Mouse (Mus musculus): ENCODE measurements around the gene Sec61a1. TPM values are rescaled to one million over a fixed set of nuclear protein-coding genes. Genes with fewer than 3 reads are reported as not detected.

Sec61a1 gene
- total and polyA plus RNA-seq, 3 experiments: 111 to 277 (median 161) TPM

- TF ChIP-seq JUND (IDR thresholded peaks at IDR 0.05; ENCODE audit: low read depth, low read length): no peak
These were observed 25.0 kb downstream of the Sec61a1 start (continued) for GRCm38 (mm10) chr6:88493712-88494111.

GRCm38 (mm10) chr6:88490629-88491354 is 27.9 kb downstream of the Sec61a1 start:
- no peaks in the 10 kb centered on the region for H3K9me3 ChIP-seq (replicated peaks; ENCODE audit: insufficient read depth, low read length)
- peaks cover 0 to 5% of the 10 kb centered on the region in 2 experiments; a peak in 2 of 4 replicates for H3K36me3 ChIP-seq (ENCODE audit: control insufficient read depth in 1 of 2, insufficient read depth in 2 of 2, low read length in 2 of 2)
- no peaks in the 10 kb centered on the region for H3K27me3 ChIP-seq (ENCODE audit: control insufficient read depth in 1 of 2, insufficient read depth in 2 of 2, low read length in 2 of 2)
- no peak overlapping the region for H3K4me3 ChIP-seq (ENCODE audit: control insufficient read depth in 1 of 2, insufficient read depth in 1 of 2, low read depth in 2 of 2, low read length in 2 of 2)
- H3K9ac ChIP-seq (ENCODE audit: control insufficient read depth, low read depth, low read length, poor library complexity, severe bottlenecking): no peak overlapping the region
- no peaks in the 10 kb centered on the region; the same call in 1 of the 2 replicates for H3K79me2 ChIP-seq (ENCODE audit: control insufficient read depth, insufficient read depth, low read length, poor library complexity)
- TF ChIP-seq POLR2A (IDR thresholded peaks at IDR 0.05; ENCODE audit: control insufficient read depth in 1 of 2, insufficient read depth in 1 of 2, low read depth in 1 of 2, low read length in 2 of 2, poor library complexity in 1 of 2): no peak
- TF ChIP-seq HCFC1 (IDR thresholded peaks at IDR 0.05; ENCODE audit: low read depth, low read length): no peak
- TF ChIP-seq SIN3A (IDR thresholded peaks at IDR 0.05; ENCODE audit: low read length): no peak
- TF ChIP-seq EP300 (IDR thresholded peaks at IDR 0.05; ENCODE audit: low read depth in 1 of 2, low read length in 2 of 2): no peak
- no peak for TF ChIP-seq RAD21 (IDR thresholded peaks at IDR 0.05; ENCODE audit: low read depth, low read length)
- TF ChIP-seq CTCF (IDR thresholded peaks at IDR 0.05 in 2 of 3, conservative IDR thresholded peaks at IDR 0.05 in 1 of 3; ENCODE audit: control insufficient read depth in 1 of 3, insufficient read depth in 1 of 3, low read depth in 2 of 3, low read length in 3 of 3, poor library complexity in 1 of 3, severe bottlenecking in 1 of 3): no peak
- no peak for TF ChIP-seq MYB (IDR thresholded peaks at IDR 0.05; ENCODE audit: low read depth, low read length)
- TF ChIP-seq USF1 (IDR thresholded peaks at IDR 0.05; ENCODE audit: low read depth, low read length): no peak
- TF ChIP-seq UBTF (IDR thresholded peaks at IDR 0.05; ENCODE audit: borderline replicate concordance, insufficient read depth, low read depth, low read length): no peak
- no peak for TF ChIP-seq TCF12 (IDR thresholded peaks at IDR 0.05; ENCODE audit: low read depth, low read length)
- TF ChIP-seq TBP (IDR thresholded peaks at IDR 0.05; ENCODE audit: low read depth, low read length): no peak
- TF ChIP-seq MAFK (IDR thresholded peaks at IDR 0.05; ENCODE audit: borderline replicate concordance, low read depth, low read length): no peak
- TF ChIP-seq BHLHE40 (IDR thresholded peaks at IDR 0.05; ENCODE audit: borderline replicate concordance, low read depth, low read length): no peak
- TF ChIP-seq ZMIZ1 (IDR thresholded peaks at IDR 0.05; ENCODE audit: low read depth, low read length): no peak
- H3K27ac ChIP-seq (ENCODE audit: control insufficient read depth, low read depth, low read length): no peak overlapping the region
- DNase-seq (ENCODE audit: low read depth, low spot score): no peak
- H3K4me1 ChIP-seq (ENCODE audit: control insufficient read depth in 1 of 2, insufficient read depth in 2 of 2, low read length in 2 of 2): no peaks in the 10 kb centered on the region

GRCm38 (mm10) chr6:88489834-88490233 is 28.9 kb downstream of the Sec61a1 start:
- Histone ChIP-seq H3K4me1 (ENCODE audit: control insufficient read depth in 1 of 2, insufficient read depth in 2 of 2, low read length in 2 of 2) (peaks cover 0 to 2% of the 10 kb centered on the region in 2 experiments; a peak in 2 of 4 replicates), H3K9ac (ENCODE audit: control insufficient read depth, low read depth, low read length, poor library complexity, severe bottlenecking) (no peak overlapping the region), H3K27me3 (ENCODE audit: control insufficient read depth in 1 of 2, insufficient read depth in 2 of 2, low read length in 2 of 2) (no peaks in the 10 kb centered on the region), H3K27ac (ENCODE audit: control insufficient read depth, low read depth, low read length) (no peak overlapping the region), H3K9me3 (replicated peaks; ENCODE audit: insufficient read depth, low read length) (no peaks in the 10 kb centered on the region), H3K4me3 (ENCODE audit: control insufficient read depth in 1 of 2, insufficient read depth in 1 of 2, low read depth in 2 of 2, low read length in 2 of 2) (no peak overlapping the region), H3K36me3 (ENCODE audit: control insufficient read depth in 1 of 2, insufficient read depth in 2 of 2, low read length in 2 of 2) (peaks cover 3 to 9% of the 10 kb centered on the region in 2 experiments; a peak in 3 of 4 replicates), H3K79me2 (ENCODE audit: control insufficient read depth, insufficient read depth, low read length, poor library complexity) (no peaks in the 10 kb centered on the region; the same call in 1 of the 2 replicates)
- no peak for TF ChIP-seq SMC3 (IDR thresholded peaks at IDR 0.05; ENCODE audit: low read depth, low read length)
- TF ChIP-seq MYC (IDR thresholded peaks at IDR 0.05; ENCODE audit: low read depth, low read length): no peak
- TF ChIP-seq JUND (IDR thresholded peaks at IDR 0.05; ENCODE audit: low read depth, low read length): no peak
- TF ChIP-seq MAFK (IDR thresholded peaks at IDR 0.05; ENCODE audit: borderline replicate concordance, low read depth, low read length): no peak
- no peak for TF ChIP-seq KAT2A (conservative IDR thresholded peaks at IDR 0.05; ENCODE audit: low read depth, low read length)
- no peak for TF ChIP-seq GATA1 (IDR thresholded peaks at IDR 0.05; ENCODE audit: low read depth, low read length)
- no peak for TF ChIP-seq ZKSCAN1 (IDR thresholded peaks at IDR 0.05; ENCODE audit: low read depth, low read length)
- TF ChIP-seq TBP (IDR thresholded peaks at IDR 0.05; ENCODE audit: low read depth, low read length): no peak
- no peak for TF ChIP-seq MYB (IDR thresholded peaks at IDR 0.05; ENCODE audit: low read depth, low read length)
- no peak for TF ChIP-seq USF1 (IDR thresholded peaks at IDR 0.05; ENCODE audit: low read depth, low read length)
- TF ChIP-seq ETS1 (IDR thresholded peaks at IDR 0.05; ENCODE audit: low read depth, low read length): no peak
- no peak for TF ChIP-seq MAX (IDR thresholded peaks at IDR 0.05; ENCODE audit: low read length)
- TF ChIP-seq POLR2AphosphoS2 (IDR thresholded peaks at IDR 0.05; ENCODE audit: low read length): no peak
- no peak for TF ChIP-seq ZC3H11A (IDR thresholded peaks at IDR 0.05; ENCODE audit: low read depth, low read length)
- TF ChIP-seq HCFC1 (IDR thresholded peaks at IDR 0.05; ENCODE audit: low read depth, low read length): no peak
- no peak for TF ChIP-seq GABPA (IDR thresholded peaks at IDR 0.05; ENCODE audit: low read depth, low read length)
- no peak for TF ChIP-seq MXI1 (IDR thresholded peaks at IDR 0.05; ENCODE audit: low read depth, low read length)
- no peak for TF ChIP-seq TAL1 (IDR thresholded peaks at IDR 0.05; ENCODE audit: low read length)
- TF ChIP-seq POLR2A (IDR thresholded peaks at IDR 0.05; ENCODE audit: control insufficient read depth in 1 of 2, insufficient read depth in 1 of 2, low read depth in 1 of 2, low read length in 2 of 2, poor library complexity in 1 of 2): no peak
- TF ChIP-seq RCOR1 (IDR thresholded peaks at IDR 0.05; ENCODE audit: low read depth, low read length): no peak
- no peak for DNase-seq (ENCODE audit: low read depth, low spot score)
